Mouse (Mus musculus) adrenal gland, postnatal 14 days (tissue): Measurements from ENCODE around the gene Sfn. TPM values are rescaled to one million over a fixed set of nuclear protein-coding genes. Genes with fewer than 3 reads are reported as not detected.
A peak's percentile ranks its signal among the peaks of the same experiment; 100 is the strongest.

Experiments
- DNase-seq: peaks from one replicate; pipeline ENCODE4 v3.0.0; 2021; ENCODE audit warnings: mixed read lengths
- total RNA-seq: library from RNA; stranded (reverse); gene quantifications from 2 replicates; pipeline ENCODE4 v1.2.3, GENCODE M21; 2021

Gene Sfn
- total RNA-seq, 1 experiment from 2014 or later = 1.7 TPM

DNA sequence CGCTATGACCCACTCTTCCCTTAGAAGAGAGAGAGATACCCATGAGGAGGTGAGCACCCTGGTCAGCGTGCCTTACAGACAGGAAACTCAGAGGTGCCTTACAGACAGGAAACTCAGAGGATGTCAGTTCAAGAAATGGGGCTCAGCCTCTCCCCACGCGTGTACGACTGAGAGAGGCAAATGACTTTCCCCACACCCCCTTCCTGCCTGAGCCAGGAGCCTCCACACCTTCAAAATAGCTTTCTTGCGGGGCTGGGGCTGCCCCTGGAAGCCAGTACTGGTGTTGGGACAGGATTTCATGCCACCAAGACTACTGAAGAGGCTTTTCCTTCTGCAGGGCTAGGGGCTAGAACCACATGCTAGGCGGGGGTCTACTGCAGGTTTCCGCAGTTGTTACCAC is 18.7 kb upstream of the Sfn start:
- DNase-seq = no peak

DNA sequence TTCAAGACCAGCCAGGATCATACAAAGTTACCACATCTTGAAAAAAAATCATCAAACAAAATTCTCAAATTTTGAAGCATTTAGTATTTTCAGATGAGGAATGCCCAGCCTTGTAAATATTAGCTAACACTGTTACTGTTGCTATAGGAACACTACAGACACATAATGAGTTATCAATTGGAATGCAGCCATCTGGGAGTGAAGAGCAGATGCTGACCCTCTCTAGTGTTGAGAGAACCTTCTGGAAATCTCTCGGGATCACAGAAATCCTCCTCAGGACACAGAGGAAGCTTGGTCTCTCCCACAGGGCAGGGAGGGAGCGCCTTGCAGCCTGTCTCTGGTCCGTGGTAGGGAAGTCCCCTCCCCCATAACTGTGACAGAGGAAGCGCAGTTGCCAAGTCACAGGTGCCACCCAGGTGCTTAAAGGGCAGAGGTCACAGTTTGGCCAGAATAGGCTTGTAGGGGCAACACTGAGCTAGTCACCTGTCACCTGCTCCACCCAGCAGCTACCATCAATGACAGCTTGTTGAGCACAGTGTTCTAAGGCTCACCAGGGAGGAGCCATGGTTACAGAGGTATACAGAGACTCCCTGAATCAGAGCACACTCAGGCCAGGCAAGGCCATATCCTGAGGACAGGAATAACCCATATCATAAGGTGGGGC is 17.6 kb upstream of the Sfn start:
- DNase-seq = no peak

DNA sequence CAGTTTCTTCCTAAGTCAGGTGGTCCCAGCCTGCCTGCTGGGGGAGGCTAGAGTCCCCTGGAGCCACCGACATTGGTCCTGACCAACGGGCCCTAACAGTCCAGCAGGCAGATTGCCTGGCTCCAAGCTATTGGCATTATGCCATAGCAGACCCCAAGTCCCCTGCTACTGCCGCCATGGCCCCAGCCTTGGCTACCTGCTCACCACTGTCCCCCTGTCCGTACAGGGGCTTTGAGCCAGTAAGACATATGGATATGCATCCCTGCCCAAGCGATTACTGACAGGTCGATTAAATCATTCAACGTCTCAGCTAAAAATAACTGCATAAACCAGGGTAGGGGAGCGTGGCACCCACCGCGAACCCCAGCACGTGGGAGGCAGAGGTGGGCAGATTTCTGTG is 16.0 kb upstream of the Sfn start:
- DNase-seq = no peak

DNA sequence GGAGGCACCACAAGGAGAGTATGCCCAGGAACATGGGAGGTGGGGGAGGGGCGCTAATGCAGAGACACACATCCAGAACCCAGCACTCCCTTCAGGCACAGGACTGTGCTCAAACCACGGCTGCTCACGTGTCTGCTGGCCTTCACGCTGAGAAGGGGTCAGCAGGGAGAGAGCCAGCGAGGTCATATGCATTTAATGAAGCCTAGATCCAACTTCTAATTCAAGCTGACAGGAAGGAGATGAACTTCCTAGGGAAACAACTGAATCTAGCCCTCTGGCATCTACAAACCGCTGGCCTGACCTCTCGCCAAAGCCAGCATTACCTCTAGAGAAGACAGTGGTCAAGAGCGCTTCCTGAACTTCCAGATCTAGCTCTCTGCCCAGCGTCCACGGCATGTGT is 13.4 kb upstream of the Sfn start:
- no peak for DNase-seq

DNA sequence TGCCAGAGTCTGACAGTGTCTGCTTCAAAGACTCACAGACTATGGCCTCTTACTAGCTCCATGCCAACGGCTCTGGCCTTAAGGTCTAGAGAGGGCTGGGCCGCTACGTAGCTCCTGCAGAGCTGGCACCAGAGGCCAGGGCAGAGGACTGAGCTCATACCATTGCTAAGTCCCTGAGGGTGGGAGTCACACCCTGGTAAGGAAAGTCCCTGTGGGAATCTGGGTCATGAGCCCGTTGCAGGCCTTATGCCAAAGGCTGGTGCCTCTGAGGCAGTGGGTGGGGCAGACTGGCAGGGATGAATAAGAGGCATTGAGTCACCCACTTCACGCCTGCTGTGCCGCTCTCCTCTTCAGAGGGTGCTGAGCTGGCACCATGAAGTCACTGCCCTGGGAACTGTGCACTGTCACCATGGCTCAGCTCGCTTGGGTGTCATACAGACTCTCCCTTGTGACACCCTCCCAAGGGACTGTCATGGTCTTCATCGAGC is 12.3 kb upstream of the Sfn start:
- peak; percentile 92 for DNase-seq

DNA sequence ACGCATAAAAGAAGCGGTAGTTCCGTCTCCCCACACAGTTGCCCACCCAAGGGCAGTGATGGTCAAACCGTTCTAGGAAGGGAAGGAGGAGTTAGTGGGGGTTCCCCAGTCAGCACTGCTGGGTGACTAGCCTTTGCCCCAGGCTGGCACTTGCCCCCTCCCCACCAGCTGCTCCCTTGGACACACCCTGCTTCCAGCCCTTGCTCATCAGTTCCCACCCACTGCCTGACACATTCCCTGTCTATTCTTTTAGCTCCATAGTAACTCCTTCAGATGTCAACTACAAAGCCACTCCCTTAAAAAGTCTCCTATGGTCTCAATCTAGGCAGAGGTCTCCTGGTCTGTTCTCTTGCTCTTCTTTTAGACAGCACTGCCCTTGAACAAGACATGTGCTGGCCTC is 11.9 kb upstream of the Sfn start:
- DNase-seq = no peak

DNA sequence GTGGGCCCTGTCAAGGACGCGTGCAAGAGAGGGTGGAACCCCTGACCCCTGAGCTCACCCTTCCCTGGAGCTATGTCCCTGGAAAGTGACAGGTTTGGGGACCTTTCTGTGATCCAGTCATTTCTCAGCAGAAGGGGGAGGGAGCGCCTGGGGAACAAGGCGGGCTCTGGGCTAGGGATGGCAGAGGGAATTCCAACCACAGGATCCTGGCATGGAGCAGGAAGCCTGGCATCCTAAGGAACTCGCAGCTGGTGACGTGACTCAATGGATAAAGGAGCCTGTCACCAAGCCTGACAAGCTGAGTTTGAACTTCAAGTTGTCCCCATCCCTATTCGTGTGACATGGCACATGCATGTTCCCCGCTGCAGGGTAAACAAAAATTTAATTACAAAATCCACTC is 11.1 kb upstream of the Sfn start:
- no peak for DNase-seq

DNA sequence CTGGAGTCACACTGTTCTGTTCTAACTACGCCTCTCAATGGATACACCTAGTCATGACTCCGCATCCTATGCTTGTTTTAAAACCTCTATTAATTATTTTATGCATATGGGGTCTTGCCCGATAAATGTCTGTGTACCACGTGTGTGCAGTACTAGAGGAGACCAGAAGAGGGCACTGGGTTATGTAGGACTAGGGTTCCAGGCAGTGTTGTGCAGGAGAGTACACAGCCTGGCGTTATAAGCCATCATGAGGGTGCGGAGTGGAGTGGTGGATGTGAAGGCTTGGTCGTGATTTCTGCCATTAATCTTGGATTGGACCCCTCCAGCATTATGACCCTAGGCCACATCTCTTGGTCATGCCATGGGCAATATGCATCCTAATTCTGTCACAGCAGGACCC is 10.4 kb upstream of the Sfn start:
- no peak for DNase-seq

DNA sequence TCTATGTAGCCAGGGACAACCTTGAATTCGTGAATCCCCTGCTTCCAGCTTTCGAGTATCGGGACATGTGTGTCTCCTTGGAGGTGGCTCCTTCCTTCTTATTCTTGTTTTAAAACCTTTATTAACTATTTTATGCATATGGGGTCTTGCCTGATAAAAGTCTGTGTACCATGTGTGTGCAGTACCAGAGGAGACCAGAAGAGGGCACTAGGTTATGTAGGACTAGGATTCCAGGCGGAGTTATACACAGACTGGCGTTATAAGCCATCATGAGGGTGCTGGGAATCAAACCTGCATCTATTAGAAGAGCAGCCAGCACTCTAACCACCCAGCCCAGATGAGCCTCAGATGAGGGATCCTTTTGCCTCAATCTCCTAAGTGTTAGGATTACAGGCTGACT is 9.8 kb upstream of the Sfn start:
- no peak for DNase-seq

DNA sequence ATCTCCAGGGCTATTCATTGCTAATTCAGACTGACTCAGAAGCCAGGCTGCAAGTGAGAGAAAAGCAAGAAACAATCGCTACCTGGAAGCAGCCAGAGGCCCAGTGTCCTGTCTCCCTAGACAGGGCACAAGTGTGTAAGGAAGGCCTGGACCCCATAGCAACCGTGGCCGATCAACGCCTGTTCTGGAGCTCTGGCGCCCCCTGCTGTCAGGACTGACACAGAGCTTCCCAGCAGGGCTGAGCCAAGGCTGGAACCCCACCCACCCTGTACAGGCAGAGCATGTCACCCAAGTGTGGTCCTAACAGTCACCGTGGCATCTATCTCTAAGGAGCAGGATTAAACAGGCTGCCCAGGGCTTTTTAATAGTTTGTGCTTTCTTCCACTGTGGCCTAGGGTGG is 7.8 kb upstream of the Sfn start:
- peak; percentile 94 for DNase-seq

DNA sequence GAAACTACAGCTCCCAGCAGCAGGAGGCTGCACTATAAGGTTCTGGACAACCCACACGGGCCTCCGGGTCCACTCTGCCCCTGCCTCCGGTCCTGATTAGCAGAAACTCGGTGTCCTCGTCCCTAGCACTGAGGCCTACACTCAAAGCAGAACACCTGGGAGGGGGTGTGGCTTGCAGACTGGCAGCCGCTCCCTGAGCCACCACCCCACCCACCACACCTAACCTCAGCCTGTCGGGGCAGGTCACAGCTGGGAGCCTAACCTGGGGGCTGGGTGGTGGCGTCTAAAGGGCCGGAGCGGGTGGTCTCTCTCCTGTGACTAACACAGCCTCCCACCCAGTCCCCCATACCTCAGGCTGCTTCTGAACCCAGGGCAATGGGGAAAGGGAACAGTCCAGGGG is 5.3 kb upstream of the Sfn start:
- DNase-seq = no peak

DNA sequence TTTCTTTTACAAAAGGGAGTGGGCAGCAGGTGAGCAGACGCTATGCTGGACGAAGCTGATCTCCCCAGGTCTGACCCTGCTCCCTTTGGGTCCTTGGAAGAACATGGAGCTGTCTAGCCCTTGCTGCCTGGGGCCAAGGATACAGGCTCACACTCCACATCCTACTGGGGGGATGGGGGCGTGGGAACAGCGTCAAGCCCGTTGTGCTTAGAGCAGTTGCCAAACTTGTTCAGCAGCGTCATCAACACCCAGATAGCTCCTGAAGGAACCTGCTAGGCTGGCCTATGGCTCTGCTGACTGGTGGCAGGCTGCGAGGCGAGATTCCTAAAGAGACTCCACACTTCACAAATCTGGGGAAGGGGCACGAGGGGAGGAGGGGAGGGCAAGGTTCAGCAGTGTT is 3.4 kb upstream of the Sfn start:
- DNase-seq = no peak

DNA sequence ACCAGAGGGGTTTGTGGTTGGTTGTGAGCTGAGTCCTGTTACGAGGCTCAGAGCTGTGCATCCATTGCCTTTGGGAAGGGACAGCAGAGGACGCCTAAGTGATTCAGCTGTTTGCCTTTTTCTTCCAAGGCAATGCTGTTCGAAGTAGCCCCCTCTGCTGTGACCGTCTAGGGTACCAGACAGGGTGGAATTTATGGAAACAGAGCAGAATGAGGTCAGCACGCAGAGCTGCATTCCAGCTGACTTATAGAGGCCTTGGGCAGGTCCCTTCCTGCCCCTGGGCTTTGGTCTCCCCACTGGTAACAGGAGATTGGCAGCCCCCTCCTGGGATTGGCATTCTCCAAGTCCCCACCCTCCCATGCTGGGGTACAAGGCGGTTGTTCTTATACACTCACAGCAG is 2.9 kb upstream of the Sfn start:
- no peak for DNase-seq

DNA sequence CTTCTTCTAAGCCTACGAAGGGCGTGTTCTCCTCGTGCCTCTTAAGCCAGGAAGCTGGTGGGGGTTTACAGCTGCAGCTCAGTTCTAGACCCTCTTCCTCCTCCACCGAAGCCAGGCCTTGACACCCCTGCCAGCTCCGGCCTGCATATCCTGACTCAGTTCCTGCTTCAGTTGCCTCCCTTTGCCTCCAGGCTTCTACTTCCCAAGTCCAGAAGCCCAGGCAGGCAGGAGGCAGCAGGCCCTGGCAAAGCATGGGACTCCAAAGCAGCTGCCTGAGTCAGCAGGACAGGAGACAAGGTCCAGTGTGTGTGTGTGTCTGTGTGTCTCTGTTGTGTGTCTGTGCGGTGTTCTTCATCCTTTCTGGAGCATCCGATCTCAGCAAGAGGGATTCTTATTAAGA is 2.2 kb upstream of the Sfn start:
- DNase-seq = no peak

DNA sequence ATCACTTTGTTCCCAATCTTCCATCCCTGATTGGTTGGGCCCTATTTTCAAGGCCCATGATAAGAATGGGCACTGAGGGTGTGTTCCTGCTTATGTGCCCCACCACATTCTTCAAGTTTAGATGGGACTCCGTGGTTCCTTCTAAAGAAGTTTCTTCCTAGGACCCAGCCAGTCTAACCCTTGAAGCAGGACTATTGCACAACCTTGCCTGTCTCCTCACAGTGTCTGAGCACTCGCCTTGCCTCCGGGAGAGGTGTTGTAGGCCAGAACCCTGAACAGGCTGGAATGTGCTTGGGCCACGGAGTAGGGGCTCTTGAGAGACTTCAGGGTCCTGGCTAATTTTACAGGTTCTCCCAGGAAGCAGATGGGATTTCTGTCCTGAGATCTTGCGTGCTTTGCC is 1.1 kb upstream of the Sfn start:
- no peak for DNase-seq

DNA sequence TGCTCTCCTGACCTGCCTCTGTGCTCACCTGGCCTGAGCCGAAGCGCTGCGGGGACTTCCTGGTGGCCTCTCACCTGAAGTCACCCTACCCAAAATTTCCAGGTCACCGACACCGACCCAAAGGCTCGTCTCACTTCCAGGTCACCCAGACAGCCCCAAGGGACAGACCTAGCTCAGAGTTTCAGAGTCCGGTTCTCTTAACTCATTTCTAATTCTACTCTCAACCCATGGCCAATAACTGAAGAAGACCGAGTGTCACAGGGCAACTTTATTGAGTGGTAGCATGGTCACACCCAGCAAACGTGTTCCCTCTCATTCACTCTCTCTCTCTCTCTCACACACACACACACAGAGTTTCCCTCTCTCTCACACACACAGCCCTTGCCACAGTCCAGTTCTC is 1.7 kb downstream of the Sfn start:
- no peak for DNase-seq

DNA sequence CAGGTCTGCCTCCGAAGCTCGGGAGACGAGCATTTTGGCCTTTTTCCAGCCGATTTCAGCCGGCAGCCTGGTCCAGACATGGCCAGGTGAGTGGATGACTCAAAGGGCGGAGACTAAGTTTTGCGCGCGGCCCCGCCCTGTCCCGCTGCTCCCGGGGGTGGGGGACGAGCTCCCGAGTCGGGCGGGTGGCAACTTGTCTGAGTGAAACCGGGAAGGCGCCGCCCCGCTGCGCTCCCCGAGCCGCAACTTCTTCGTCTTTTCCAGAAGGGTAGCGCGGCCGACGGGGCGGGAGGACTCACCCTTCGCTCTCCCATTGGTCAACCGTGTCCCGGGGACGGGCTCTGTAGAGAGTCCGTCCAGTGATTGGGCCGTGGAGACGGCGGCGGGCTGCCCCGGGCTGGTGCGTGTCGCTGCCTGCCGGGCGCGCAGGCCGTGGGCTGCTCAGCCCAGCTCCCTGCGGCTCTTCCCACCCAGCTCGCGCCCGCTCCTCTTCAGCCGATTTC is 2.3 kb downstream of the Sfn start:
- peak; percentile 95 for DNase-seq

DNA sequence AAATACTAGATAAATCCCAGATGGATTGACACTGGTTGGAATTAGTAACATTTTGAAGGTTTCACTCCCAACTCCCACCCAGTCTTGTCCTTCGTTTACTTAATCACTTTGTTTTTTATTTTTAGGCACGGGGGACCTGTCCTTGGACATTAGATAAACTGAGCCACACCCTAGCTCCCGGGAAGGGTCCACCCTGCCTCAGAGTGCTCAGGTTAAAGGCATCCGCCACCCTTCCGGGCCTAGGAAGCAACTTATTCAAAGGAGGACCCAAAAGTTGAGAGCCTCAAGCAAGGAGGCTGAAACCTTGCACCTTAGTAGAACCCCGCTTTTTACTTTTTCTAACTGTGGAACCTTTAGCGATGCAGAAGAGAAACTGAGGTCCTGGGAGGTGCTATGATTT is 2.9 kb downstream of the Sfn start:
- DNase-seq = no peak

DNA sequence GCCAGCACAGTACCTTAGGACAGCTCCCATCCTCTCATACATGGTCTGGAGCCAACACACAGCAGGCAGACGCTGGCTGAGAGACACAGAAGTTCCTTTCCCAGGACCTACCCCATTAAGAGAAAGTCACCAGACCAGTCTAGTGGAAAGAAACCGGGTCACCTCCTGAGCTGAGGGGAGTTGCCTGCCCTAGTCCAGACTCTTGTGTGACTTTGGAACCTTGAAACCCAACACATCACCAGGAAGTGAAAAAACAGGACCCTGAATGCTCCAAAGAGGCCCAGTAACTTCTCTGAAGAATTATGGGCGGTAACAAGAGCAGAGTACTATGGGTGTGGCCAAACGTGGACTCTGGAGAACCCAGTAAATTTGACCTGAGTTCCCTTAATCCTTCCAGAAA is 3.4 kb downstream of the Sfn start:
- DNase-seq = no peak

DNA sequence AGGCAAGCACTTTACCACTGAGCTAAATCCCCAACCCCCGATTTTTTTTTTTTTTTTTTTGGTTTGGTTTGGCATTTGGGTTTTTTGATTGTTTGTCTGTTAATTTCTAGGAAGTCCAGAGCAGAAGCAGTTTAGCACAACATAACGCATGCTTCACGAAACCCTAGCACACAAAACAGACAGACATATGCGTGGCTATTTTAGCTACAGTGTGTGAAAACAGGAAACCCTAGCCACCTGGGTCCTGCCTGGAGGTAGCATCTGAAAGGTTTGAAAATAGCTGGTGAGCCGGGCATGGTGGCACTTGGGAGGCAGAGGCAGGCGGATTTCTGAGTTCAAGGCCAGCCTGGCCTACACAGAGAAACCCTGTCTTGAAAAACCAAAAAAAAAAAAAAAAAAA is 5.9 kb downstream of the Sfn start:
- DNase-seq = no peak

DNA sequence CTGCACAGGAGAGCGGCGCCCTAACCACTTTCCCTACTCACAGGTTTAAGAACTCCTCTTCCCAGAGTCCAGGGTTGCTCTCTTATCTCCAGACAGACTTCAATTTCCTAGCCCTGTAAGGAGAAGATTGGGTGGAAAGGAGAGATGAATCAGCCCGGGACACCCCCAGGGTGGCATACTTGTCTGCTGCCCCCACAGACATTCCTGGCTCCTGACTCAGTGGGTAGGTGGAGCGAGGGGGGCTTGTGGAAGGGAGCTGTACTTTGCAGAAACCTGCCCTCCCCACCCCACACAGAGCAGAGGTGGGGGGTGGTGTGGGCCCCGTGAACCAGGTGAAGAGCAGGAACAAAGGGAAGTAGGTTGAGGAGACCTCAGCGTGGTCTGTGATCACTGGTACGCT is 6.4 kb downstream of the Sfn start:
- DNase-seq = no peak

DNA sequence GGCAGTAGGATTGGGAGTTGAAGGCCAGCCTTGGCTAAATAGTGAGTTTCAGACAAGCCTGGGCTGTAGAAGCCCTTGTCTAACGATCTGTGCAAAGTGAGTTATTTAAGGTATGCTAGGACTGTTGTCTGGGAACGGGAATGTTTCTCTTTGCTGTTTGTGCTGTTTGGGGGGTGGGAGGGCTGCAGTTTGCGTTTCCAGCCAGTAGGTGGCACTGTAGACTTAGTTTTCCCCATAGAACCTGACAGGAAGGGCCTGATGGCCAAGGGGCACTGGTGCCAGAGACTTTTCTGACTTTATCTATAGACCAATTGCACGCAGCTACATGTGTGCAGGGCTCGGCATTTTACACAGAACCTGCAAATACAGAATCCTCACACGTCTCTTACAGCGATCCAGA is 9.4 kb downstream of the Sfn start:
- DNase-seq = peak; percentile 83

DNA sequence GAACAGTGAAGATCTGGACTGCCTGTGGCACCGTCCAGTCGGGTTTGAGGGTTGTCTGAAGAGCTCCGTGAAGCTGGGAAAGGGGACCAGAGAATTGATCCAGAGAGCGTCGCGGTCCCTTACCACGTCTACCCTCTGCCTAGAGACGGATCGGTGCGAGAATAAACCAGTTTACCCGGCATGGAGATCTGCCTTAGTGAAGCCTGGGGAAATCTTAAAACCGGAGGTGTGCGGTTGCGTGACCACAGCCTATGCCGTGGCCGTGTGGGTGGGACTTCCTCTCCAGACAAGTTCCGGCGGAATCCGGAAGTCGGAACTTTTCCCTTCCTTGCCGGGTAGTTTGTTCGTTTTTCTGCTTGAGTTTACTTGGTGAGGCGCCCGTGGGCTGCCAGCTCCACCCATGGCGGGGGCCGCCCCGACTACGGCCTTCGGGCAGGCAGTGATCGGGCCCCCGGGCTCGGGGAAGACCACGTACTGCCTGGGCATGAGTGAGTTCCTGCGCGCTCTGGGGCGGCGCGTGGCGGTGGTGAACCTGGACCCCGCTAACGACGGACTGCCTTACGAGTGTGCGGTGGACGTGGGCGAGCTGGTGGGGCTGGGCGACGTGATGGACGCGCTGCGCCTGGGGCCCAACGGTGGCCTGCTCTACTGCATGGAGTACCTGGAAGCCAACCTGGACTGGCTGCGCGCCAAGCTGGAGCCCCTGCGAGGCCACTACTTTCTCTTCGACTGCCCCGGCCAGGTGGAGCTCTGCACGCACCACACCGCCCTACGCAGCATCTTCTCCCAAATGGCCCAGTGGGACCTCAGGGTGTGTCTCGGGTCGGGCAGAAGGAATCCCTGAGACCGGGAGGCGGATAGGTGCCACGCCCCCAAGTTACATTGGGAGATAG is 17.7 kb downstream of the Sfn start, which contains the start of gene Gpn2:
Gene Gpn2 (plus strand): TSS at position 304 of the 893 bp plus-strand sequence.
- peak; percentile 92 for DNase-seq

DNA sequence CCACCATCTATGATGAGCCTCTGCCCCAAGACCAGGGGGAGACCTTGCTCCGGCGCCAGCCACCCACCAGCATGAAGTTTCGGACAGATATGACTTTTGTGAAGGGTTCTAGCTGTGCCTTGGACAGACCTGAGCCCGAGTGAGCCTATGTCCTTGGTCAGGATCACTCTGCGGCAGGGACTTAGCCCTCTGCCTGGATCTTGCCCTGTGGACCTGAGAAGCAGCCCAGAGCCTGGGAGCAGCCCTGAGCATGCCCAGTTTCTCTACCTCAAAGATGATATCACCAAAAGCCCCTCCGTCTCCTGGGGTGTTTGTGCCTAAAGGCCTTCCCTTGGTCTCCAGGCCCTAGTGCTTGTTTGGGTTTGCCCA is 18.3 kb downstream of the Sfn start:
- no peak for DNase-seq
